Mouse (Mus musculus): Measurements from ENCODE around the gene Abcg4.
A peak's percentile ranks its signal among the peaks of the same experiment; 100 is the strongest.
"Not testable (repeated sequence)": the region's sequence is repeated elsewhere in the genome, so short reads cannot be mapped to it uniquely, and the experiment has no call there.

The Abcg4 gene

GRCm38 (mm10) chr9:44288076-44288958 is at the start of gene Abcg4:
Gene Abcg4 (minus strand): TSS chr9:44288615.
- DNase-seq = no peak

GRCm38 (mm10) chr9:44337436-44338169 is 49.2 kb upstream of the Abcg4 start:
- no peak for DNase-seq

GRCm38 (mm10) chr9:44336964-44337363 is 48.5 kb upstream of the Abcg4 start:
- DNase-seq = no peak

- not testable (repeated sequence) for DNase-seq
Observed at GRCm38 (mm10) chr9:44336513-44336912, 48.1 kb upstream of the Abcg4 start.

GRCm38 (mm10) chr9:44336093-44336406 is 47.6 kb upstream of the Abcg4 start:
- no peak for DNase-seq

GRCm38 (mm10) chr9:44335331-44336092 is 47.1 kb upstream of the Abcg4 start:
- DNase-seq = no peak

GRCm38 (mm10) chr9:44334396-44335330 is 46.2 kb upstream of the Abcg4 start, which contains the start of gene H2afx:
Gene H2afx (plus strand): TSS chr9:44334694.
- DNase-seq = peak; percentile 100

GRCm38 (mm10) chr9:44332918-44333638 is 44.7 kb upstream of the Abcg4 start:
- DNase-seq = no peak

- no peak for DNase-seq
Observed at GRCm38 (mm10) chr9:44330736-44331135, 42.3 kb upstream of the Abcg4 start.

GRCm38 (mm10) chr9:44327926-44328325 is 39.5 kb upstream of the Abcg4 start:
- no peak for DNase-seq

- DNase-seq = no peak
Observed at GRCm38 (mm10) chr9:44327064-44327711, 38.8 kb upstream of the Abcg4 start.

- peak; percentile 90 for DNase-seq
Observed at GRCm38 (mm10) chr9:44326371-44327063, 38.1 kb upstream of the Abcg4 start.

- no peak for DNase-seq
Observed at GRCm38 (mm10) chr9:44325768-44326370, 37.5 kb upstream of the Abcg4 start, which contains the start of gene Dpagt1. Gene Dpagt1 (plus strand): TSS chr9:44326019.

- not testable (repeated sequence) for DNase-seq
Observed at GRCm38 (mm10) chr9:44325032-44325767, 36.8 kb upstream of the Abcg4 start.

- DNase-seq = no peak
Observed at GRCm38 (mm10) chr9:44324147-44324546, 35.7 kb upstream of the Abcg4 start.

- not testable (repeated sequence) for DNase-seq
Observed at GRCm38 (mm10) chr9:44323656-44324055, 35.2 kb upstream of the Abcg4 start.

- DNase-seq = no peak
Observed at GRCm38 (mm10) chr9:44320799-44321133, 32.4 kb upstream of the Abcg4 start.

GRCm38 (mm10) chr9:44319887-44320798 is 31.7 kb upstream of the Abcg4 start, which contains the start of gene C2cd2l:
Gene C2cd2l (minus strand): TSS chr9:44320285.
- DNase-seq = peak; percentile 93

Measured in kidney, adult 11 months (tissue).